Mouse (Mus musculus): ENCODE measurements at regions not wholly inside any gene's neighbourhood (a gene's known extent, or its start where the extent isn't known, plus 50 kb on each side); places are given as distances from the start of the nearest gene placed in this dataset.

DNA sequence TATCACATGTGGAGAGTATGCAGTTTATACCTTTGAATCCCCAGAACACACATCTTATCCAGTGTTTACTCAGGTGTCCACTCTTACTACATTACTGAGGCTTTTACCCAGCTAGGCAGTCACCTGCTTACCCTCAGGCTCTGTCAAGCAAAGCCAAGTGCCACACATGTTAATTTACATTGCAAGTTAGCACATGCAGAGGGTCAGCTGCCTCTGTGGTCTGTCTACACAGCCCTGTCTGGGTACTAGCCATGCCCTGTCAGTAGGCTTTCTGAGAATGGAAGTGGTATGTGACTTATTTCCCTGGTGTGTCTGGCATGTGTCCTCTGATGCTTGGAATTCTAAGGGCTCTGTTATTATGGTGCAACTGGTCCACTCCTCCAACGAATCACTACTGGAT lies 106.6 kb downstream of the Sox11 start:
- 30% methylated on average over 1 of the region's 1 CpGs for WGBS
- no peaks in the 10 kb centered on the region for H3K4me1 ChIP-seq (replicated peaks; ENCODE audit: control insufficient read depth, insufficient read depth)
- H3K4me3 ChIP-seq (ENCODE audit: low read depth, low read length) = no peak overlapping the region
- no peak for DNase-seq (ENCODE audit: low spot score)
- H3K9me3 ChIP-seq (ENCODE audit: control insufficient read depth, low read length) = no peaks in the 10 kb centered on the region
- 0 out of 2 replicates have a peak, but pooled peaks have one; percentile 32 for ATAC-seq (ENCODE audit: low FRiP score, low TSS enrichment)
- H3K4me2 ChIP-seq (replicated peaks; ENCODE audit: low read depth) = no peak overlapping the region
- no peaks in the 10 kb centered on the region for H3K27me3 ChIP-seq (ENCODE audit: control insufficient read depth, insufficient read depth, low read length)
- TF ChIP-seq EP300 (optimal IDR thresholded peaks at IDR 0.05) (no peak), CTCF (IDR thresholded peaks at IDR 0.05; ENCODE audit: low read depth) (no peak)
- H3K9ac ChIP-seq (ENCODE audit: low read length) = no peak overlapping the region
- no peaks in the 10 kb centered on the region for H3K36me3 ChIP-seq (ENCODE audit: control insufficient read depth, insufficient read depth, low read length)
- H3K27ac ChIP-seq (replicated peaks) = no peak overlapping the region

DNA sequence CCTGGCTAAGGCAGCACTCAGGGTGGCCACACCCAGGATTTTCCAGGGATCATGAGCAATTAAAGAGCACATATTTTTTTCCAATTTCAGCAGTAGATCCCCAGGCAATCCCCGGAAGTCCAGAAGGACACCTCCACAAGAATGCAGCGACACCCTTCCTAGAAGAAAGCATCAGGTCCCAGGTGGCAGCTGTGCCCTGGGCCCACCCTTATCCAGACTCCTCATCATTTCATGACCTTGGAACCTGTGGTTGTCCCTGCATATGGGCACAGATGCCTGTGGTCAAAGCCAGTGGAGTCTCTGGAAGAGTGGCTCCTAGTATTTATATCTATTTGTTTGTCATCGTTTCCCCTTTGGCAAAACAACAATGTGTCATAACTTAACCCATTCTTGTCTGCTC lies 120.8 kb downstream of the Sox11 start:
- ATAC-seq (ENCODE audit: low FRiP score, low TSS enrichment) = no peak
- no peak for TF ChIP-seq EP300 (optimal IDR thresholded peaks at IDR 0.05)
- TF ChIP-seq CTCF (IDR thresholded peaks at IDR 0.05; ENCODE audit: low read depth) = no peak
- no peak overlapping the region for H3K4me2 ChIP-seq (replicated peaks; ENCODE audit: low read depth)

DNA sequence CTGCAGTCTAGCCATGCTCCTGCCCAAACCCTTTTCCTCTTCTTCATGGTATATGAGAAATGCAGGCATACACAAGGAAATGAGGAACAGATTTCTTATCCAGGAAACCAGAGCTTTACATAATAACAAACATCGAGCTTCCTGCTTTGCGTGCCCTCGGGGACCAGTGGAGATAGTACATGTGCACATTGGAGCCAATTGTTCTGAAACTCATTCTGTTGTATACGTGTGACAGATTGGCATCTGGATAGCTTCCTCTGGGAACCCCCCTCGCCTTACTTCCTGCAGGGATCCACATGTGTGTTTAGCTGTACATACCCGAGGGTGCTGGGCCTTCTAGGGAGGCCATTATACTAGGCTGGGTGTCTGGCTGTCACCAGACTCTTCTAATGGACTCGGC lies 141.2 kb downstream of the Sox11 start:
- WGBS = 55% methylated on average over 7 of the region's 7 CpGs
- TF ChIP-seq EP300 (optimal IDR thresholded peaks at IDR 0.05) (no peak), CTCF (IDR thresholded peaks at IDR 0.05; ENCODE audit: low read depth) (no peak)
- H3K9me3 ChIP-seq (ENCODE audit: control insufficient read depth, low read length) = no peaks in the 10 kb centered on the region
- H3K27me3 ChIP-seq (ENCODE audit: control insufficient read depth, insufficient read depth, low read length) = no peaks in the 10 kb centered on the region
- H3K4me2 ChIP-seq (replicated peaks; ENCODE audit: low read depth) = no peak overlapping the region
- no peak overlapping the region for H3K27ac ChIP-seq (replicated peaks)
- DNase-seq (ENCODE audit: low spot score) (no peak), ATAC-seq (ENCODE audit: low FRiP score, low TSS enrichment) (no peak)
- no peaks in the 10 kb centered on the region for H3K4me1 ChIP-seq (replicated peaks; ENCODE audit: control insufficient read depth, insufficient read depth)
- H3K36me3 ChIP-seq (ENCODE audit: control insufficient read depth, insufficient read depth, low read length) = no peaks in the 10 kb centered on the region
- no peak overlapping the region for H3K4me3 ChIP-seq (ENCODE audit: low read depth, low read length)
- no peak overlapping the region for H3K9ac ChIP-seq (ENCODE audit: low read length)

More for the DNA sequence above, 120.8 kb downstream of the Sox11 start:
- H3K4me1 ChIP-seq (replicated peaks; ENCODE audit: control insufficient read depth, insufficient read depth) = no peaks in the 10 kb centered on the region
- H3K36me3 ChIP-seq (ENCODE audit: control insufficient read depth, insufficient read depth, low read length) = no peaks in the 10 kb centered on the region
- no peak overlapping the region for H3K27ac ChIP-seq (replicated peaks)
- H3K9me3 ChIP-seq (ENCODE audit: control insufficient read depth, low read length) = no peaks in the 10 kb centered on the region
- DNase-seq (ENCODE audit: low spot score) = no peak
- H3K27me3 ChIP-seq (ENCODE audit: control insufficient read depth, insufficient read depth, low read length) = no peaks in the 10 kb centered on the region
- H3K4me3 ChIP-seq (ENCODE audit: low read depth, low read length) = no peak overlapping the region
- WGBS = 77% methylated on average over 3 of the region's 3 CpGs
- no peak overlapping the region for H3K9ac ChIP-seq (ENCODE audit: low read length)

DNA sequence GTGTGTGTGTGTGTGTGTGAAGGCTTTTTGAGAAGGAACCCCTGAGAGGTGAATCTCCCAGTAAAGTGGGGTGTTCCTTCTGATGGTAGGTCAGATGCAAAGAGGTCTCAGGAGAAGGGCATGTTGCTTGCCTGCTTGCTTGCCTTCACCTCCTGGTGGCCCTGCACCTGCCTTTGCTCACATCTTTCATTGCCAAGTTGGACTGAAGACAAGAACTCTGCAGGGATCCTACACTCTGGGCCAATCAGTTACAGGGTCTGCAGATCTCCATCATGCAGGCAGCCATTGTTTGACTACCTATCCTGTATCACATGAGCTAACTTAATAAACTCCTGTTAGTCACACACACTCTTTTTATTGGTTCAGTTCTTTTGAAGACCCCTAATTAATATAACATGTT lies 148.4 kb downstream of the Sox11 start:
- no peaks in the 10 kb centered on the region for H3K36me3 ChIP-seq (ENCODE audit: control insufficient read depth, insufficient read depth, low read length)
- H3K4me3 ChIP-seq (ENCODE audit: low read depth, low read length) = no peak overlapping the region
- no peak overlapping the region for H3K4me2 ChIP-seq (replicated peaks; ENCODE audit: low read depth)
- H3K9ac ChIP-seq (ENCODE audit: low read length) = no peak overlapping the region
- no peak overlapping the region for H3K27ac ChIP-seq (replicated peaks)
- H3K4me1 ChIP-seq (replicated peaks; ENCODE audit: control insufficient read depth, insufficient read depth) = no peaks in the 10 kb centered on the region
- no peak for DNase-seq (ENCODE audit: low spot score)
- TF ChIP-seq EP300 (optimal IDR thresholded peaks at IDR 0.05) (no peak), CTCF (IDR thresholded peaks at IDR 0.05; ENCODE audit: low read depth) (no peak)
- no peaks in the 10 kb centered on the region for H3K9me3 ChIP-seq (ENCODE audit: control insufficient read depth, low read length)
- H3K27me3 ChIP-seq (ENCODE audit: control insufficient read depth, insufficient read depth, low read length) = no peaks in the 10 kb centered on the region
- no peak for ATAC-seq (ENCODE audit: low FRiP score, low TSS enrichment)

DNA sequence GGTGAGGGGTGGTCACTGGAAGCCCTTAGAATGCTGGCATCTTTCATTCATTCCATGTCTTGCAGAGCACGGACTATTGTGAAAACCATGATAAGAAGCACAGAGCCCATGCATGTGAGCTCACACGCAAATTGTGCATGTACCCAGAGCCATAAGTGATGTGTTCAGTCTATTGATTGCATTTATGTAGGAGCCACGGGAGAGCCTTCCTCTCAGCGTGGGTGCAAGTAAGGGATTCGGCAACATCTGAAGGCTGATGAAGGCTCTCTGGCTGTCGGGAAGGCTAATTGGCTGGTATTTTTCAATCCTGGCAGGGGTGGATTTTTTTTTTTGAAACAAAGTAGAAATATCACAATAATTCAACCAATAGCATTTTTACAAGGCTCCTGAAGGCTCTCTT lies 150.5 kb downstream of the Sox11 start:
- H3K4me2 ChIP-seq (replicated peaks; ENCODE audit: low read depth) = no peak overlapping the region
- no peak overlapping the region for H3K4me3 ChIP-seq (ENCODE audit: low read depth, low read length)
- ATAC-seq (ENCODE audit: low FRiP score, low TSS enrichment) (no peak), DNase-seq (ENCODE audit: low spot score) (no peak)
- WGBS = 89% methylated on average over 6 of the region's 6 CpGs
- no peak for TF ChIP-seq EP300 (optimal IDR thresholded peaks at IDR 0.05)
- H3K27me3 ChIP-seq (ENCODE audit: control insufficient read depth, insufficient read depth, low read length) = no peaks in the 10 kb centered on the region
- no peaks in the 10 kb centered on the region for H3K36me3 ChIP-seq (ENCODE audit: control insufficient read depth, insufficient read depth, low read length)
- H3K4me1 ChIP-seq (replicated peaks; ENCODE audit: control insufficient read depth, insufficient read depth) = no peaks in the 10 kb centered on the region
- H3K9ac ChIP-seq (ENCODE audit: low read length) = no peak overlapping the region
- no peak overlapping the region for H3K27ac ChIP-seq (replicated peaks)
- no peaks in the 10 kb centered on the region for H3K9me3 ChIP-seq (ENCODE audit: control insufficient read depth, low read length)

DNA sequence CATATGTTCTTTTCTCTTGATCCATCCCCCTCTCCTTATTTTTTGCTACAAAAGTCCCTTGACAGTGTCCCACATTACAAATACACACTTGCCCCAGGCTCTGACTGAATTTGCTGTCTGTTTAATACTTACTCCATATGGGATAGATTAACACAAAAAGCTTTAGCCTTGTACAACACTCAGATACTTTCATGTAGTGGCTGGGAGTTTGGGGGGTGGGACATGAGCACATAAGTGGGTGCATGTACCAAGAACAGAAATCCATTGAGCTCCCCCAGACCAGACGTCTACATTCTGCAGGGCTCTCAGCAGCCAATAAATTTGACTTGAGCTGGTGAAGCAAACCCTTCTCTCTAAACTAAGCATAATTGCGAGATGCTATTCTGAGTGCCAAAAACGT lies 154.9 kb downstream of the Sox11 start:
- Histone ChIP-seq H3K4me3 (ENCODE audit: low read depth, low read length) (no peak overlapping the region), H3K27me3 (ENCODE audit: control insufficient read depth, insufficient read depth, low read length) (no peaks in the 10 kb centered on the region), H3K4me2 (replicated peaks; ENCODE audit: low read depth) (no peak overlapping the region), H3K36me3 (ENCODE audit: control insufficient read depth, insufficient read depth, low read length) (no peaks in the 10 kb centered on the region), H3K9ac (ENCODE audit: low read length) (no peak overlapping the region), H3K9me3 (ENCODE audit: control insufficient read depth, low read length) (no peaks in the 10 kb centered on the region), H3K4me1 (replicated peaks; ENCODE audit: control insufficient read depth, insufficient read depth) (no peaks in the 10 kb centered on the region), H3K27ac (replicated peaks) (no peak overlapping the region)
- TF ChIP-seq EP300 (optimal IDR thresholded peaks at IDR 0.05) = no peak
- TF ChIP-seq CTCF (IDR thresholded peaks at IDR 0.05; ENCODE audit: low read depth) = no peak
- ATAC-seq (ENCODE audit: low FRiP score, low TSS enrichment) = no peak
- 54% methylated on average over 3 of the region's 3 CpGs for WGBS
- DNase-seq (ENCODE audit: low spot score) = no peak
